8 mouse cellular contexts compared by ENCODE assay signal in the genomic region with DNA sequence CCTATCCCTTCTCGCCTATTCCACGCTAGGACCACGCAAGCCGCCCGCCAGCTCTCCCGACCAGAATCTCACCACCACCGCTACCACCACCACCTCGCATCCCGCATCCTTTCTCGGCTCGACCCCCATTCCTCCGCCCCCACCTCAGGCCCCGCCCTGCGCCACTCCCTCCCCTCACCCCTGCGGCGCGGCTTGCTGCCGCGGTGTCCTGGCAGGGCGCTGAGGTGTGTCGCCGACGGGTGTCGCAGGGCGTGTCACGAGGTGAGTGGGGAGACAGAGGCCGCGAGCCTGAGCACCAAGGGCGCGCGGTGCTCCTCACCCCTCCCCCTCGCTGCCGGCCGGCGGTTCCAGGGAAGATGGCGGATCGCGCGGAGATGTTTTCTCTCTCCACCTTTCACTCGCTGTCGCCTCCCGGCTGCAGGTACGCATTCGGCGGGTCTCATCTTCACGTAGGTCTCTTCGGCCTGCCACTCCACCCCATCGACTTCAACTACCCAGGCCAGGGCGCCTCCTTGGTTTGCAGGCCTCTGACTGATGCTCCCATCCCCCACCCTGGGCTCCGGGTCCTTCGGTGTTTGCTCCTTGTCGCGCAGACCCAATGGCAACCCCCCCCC. TPM values are rescaled to one million over a fixed set of nuclear protein-coding genes. Genes with fewer than 3 reads are reported as not detected.
A peak's percentile ranks its signal among the peaks of the same experiment; 100 is the strongest.
DNase-seq lines count a peak whose midpoint lies in the region; ATAC-seq and TF ChIP-seq lines count a peak whose summit lies in the region.

Mapk8ip2 (plus strand) TSS at position 49 of the 614 bp plus-strand sequence.

- H3K9me3 ChIP-seq in heart, embryonic 15.5 days (replicated peaks), result no peaks in the 10 kb centered on the region
- H3K9me3 ChIP-seq in midbrain, embryonic 16.5 days (replicated peaks; ENCODE audit: control insufficient read depth, low read length, poor library complexity, severe bottlenecking), result no peaks in the 10 kb centered on the region

- no peak within 1 kb of the TSS for H3K9ac ChIP-seq in heart, embryonic 15.5 days
- peak within 1 kb of the TSS; percentile 85 for H3K9ac ChIP-seq in midbrain, embryonic 16.5 days (ENCODE audit: low read depth, low read length)

- ATAC-seq in heart, embryonic 15.5 days (replicated peaks; ENCODE audit: insufficient number of reproducible peaks, insufficient read depth, low FRiP score, low read depth), result 0 out of 2 replicates have a peak, but pooled peaks have one; percentile 20
- ATAC-seq in midbrain, embryonic 16.5 days, result peak; percentile 79

- peak within 1 kb of the TSS; percentile 53 for H3K4me3 ChIP-seq in heart, embryonic 15.5 days
- H3K4me3 ChIP-seq in embryonic fibroblast, embryonic 13.5 days (ENCODE audit: insufficient read depth, low read length), result peak within 1 kb of the TSS; percentile 22; the same call in 1 of the 2 replicates
- peak within 1 kb of the TSS; percentile 73 for H3K4me3 ChIP-seq in midbrain, embryonic 16.5 days (ENCODE audit: low read depth, low read length)

- 2% methylated on average over 53 of the region's 53 CpGs for WGBS in heart, embryonic 15.5 days
- under 1% methylated on average over 50 of the region's 53 CpGs for WGBS in midbrain, embryonic 16.5 days

- no peak for DNase-seq in heart, adult 8-10 months (ENCODE audit: low spot score)
- DNase-seq in brain, adult 2 months (ENCODE audit: low read depth, low spot score), result peak; percentile 85
- DNase-seq in layer of hippocampus, postnatal 25 days (ENCODE audit: extremely low spot score in 1 of 2, low spot score in 1 of 2), result peak; percentile 46 to 54
- no peak for DNase-seq in ovary, postnatal 36 days (ENCODE audit: low spot score)
- DNase-seq in lung, adult 18-20 months, result no peak

- H3K27ac ChIP-seq in heart, embryonic 15.5 days, result no peak within 1 kb of the TSS
- H3K27ac ChIP-seq in embryonic fibroblast, embryonic 13.5 days (ENCODE audit: insufficient read depth, low read length), result no peak within 1 kb of the TSS
- H3K27ac ChIP-seq in midbrain, embryonic 16.5 days (ENCODE audit: low read length), result peak within 1 kb of the TSS; percentile 90

- TF ChIP-seq POLR2A in embryonic fibroblast, embryonic 13.5 days (IDR thresholded peaks at IDR 0.05; ENCODE audit: low read depth, low read length), result no peak

- H3K27me3 ChIP-seq in heart, embryonic 15.5 days, result peaks cover 79% of the 10 kb centered on the region
- H3K27me3 ChIP-seq in midbrain, embryonic 16.5 days (ENCODE audit: control insufficient read depth, insufficient read depth, low read depth, low read length), result no peaks in the 10 kb centered on the region

- peak within 1 kb of the TSS; percentile 77 for H3K4me2 ChIP-seq in heart, embryonic 15.5 days
- peak within 1 kb of the TSS; percentile 98 for H3K4me2 ChIP-seq in midbrain, embryonic 16.5 days (ENCODE audit: low read length)

- peaks cover 10% of the 10 kb centered on the region for H3K4me1 ChIP-seq in heart, embryonic 15.5 days (replicated peaks)
- H3K4me1 ChIP-seq in embryonic fibroblast, embryonic 13.5 days (ENCODE audit: control insufficient read depth, insufficient read depth, low read length), result no peaks in the 10 kb centered on the region
- H3K4me1 ChIP-seq in midbrain, embryonic 16.5 days (ENCODE audit: control insufficient read depth, insufficient read depth, low read length), result peaks cover 23% of the 10 kb centered on the region

- H3K36me3 ChIP-seq in heart, embryonic 15.5 days, result no peaks in the 10 kb centered on the region
- peaks cover 19% of the 10 kb centered on the region for H3K36me3 ChIP-seq in midbrain, embryonic 16.5 days (ENCODE audit: control insufficient read depth, insufficient read depth, low read length)

- no peak for TF ChIP-seq CTCF in embryonic fibroblast, embryonic 13.5 days (IDR thresholded peaks at IDR 0.05; ENCODE audit: borderline replicate concordance, insufficient read depth, low read length)

RNA-seq across cellular contexts. Expression of gene Mapk8ip2, which starts in this region (rescaled TPM):
- polyA plus RNA-seq in heart, embryonic 15.5 days (2015; fragmentation: Nextera tagmentation; extraction: Ambion mirVana), result 0.16 and 1.3 TPM in 2 replicates
- under 1 TPM in 3 of 4 experiments, not detected in 1; 0.09 to 0.25 (median 0.09) TPM for total RNA-seq in heart, adult 8-10 months (2022)
- polyA plus RNA-seq in embryonic fibroblast, embryonic 13.5 days (2011; ENCODE audit: insufficient read length, low read depth, missing spikeins), result 0.49 TPM in 1 of 2 replicates, not detected in the other
- total RNA-seq in layer of hippocampus, postnatal 25 days (2021), result 100 to 1,000 TPM; 242 to 243 TPM
- 84.4 and 86.4 TPM in 2 replicates for polyA plus RNA-seq in midbrain, embryonic 16.5 days (2015; fragmentation: Nextera tagmentation; extraction: Ambion mirVana)

Comparison
In these comparisons a context has a peak if more than half of its experiments do, and no peak if none do; other contexts are left out.
1. RNA of gene Mapk8ip2 (total RNA-seq): 242 to 243 TPM in layer of hippocampus, postnatal 25 days; 0.09 to 0.25 TPM in heart, adult 8-10 months; every median in the first group is over 100 times any median in the second.
2. RNA of gene Mapk8ip2 (polyA plus RNA-seq): 84.4 to 86.4 TPM in midbrain, embryonic 16.5 days; 0.49 TPM in embryonic fibroblast, embryonic 13.5 days and 0.16 to 1.3 TPM in heart, embryonic 15.5 days; every median in the first group is over 10 times any median in the second.
3. H3K4me3 ChIP-seq: peak in every context shown above with its lines; median percentile 73 in midbrain, embryonic 16.5 days; 53 in heart, embryonic 15.5 days; 22 in embryonic fibroblast, embryonic 13.5 days.
4. DNase-seq: peak in brain, adult 2 months (single experiment) and layer of hippocampus, postnatal 25 days (2 of 2); none in heart, adult 8-10 months (single experiment), ovary, postnatal 36 days (single experiment) and lung, adult 18-20 months (0 of 2).